Mouse (Mus musculus) heart, postnatal 14 days (tissue): ENCODE measurements around the gene Glg1. TPM values are rescaled to one million over a fixed set of nuclear protein-coding genes. Genes with fewer than 3 reads are reported as not detected.
"Not testable (repeated sequence)": the region's sequence is repeated elsewhere in the genome, so short reads cannot be mapped to it uniquely, and the experiment has no call there.

Source experiments
- DNase-seq, 2 experiments: peaks; one replicate each; pipeline ENCODE4 v3.0.0; 2021 to 2022
- intact Hi-C: fragments of 180-260 bp; cut with DNase I; formaldehyde crosslinking; loops from one replicate; pipeline ENCODE4 v1.15.1; 2025
- long read RNA-seq, 2 experiments: library from polyadenylated mRNA; stranded (forward); transcript quantifications; one replicate each; pipeline ENCODE4 v2.0.0; 2021
- total RNA-seq, 2 experiments: library from RNA; stranded (reverse); gene quantifications; 2 replicates each; pipeline ENCODE4 v1.2.3; 2021

Gene Glg1
- 100 to 1,000 TPM; 108 to 109 TPM for total RNA-seq
- long read RNA-seq, experiment 1, full-length matches to known transcripts = 19 of 46 reads
- long read RNA-seq, experiment 1, partial matches to known transcripts = 6 of 46 reads
- long read RNA-seq, experiment 1, other reads (novel, unspliced or antisense) = 21 of 46 reads
- long read RNA-seq, experiment 2, full-length matches to known transcripts = 32 of 60 reads
- long read RNA-seq, experiment 2, partial matches to known transcripts = 5 of 60 reads
- long read RNA-seq, experiment 2, other reads (novel, unspliced or antisense) = 23 of 60 reads

- intact Hi-C loops = loop anchor here (5.0 to 10.0 kb wide), 3 partner anchors 54 to 308 kb away; no protein-coding TSS in a partner anchor
- peak; percentile 97 to 98 for DNase-seq
Measured at GRCm38 (mm10) chr8:111258631-111259407, at the start of gene Glg1. Gene Glg1, minus strand, starts transcription at chr8:111259216.

- DNase-seq = peak; percentile 19 to 35
- intact Hi-C loops = no loop called here
Measured at GRCm38 (mm10) chr8:111305031-111305730, 46.2 kb upstream of the Glg1 start.

- DNase-seq = no peak
- intact Hi-C loops = loop anchor here (5.0 kb wide), 1 partner anchor 33 kb away; the partner anchor contains the start of gene Mlkl
Measured at GRCm38 (mm10) chr8:111304359-111304758, 45.3 kb upstream of the Glg1 start.

GRCm38 (mm10) chr8:111303076-111303803 is 44.2 kb upstream of the Glg1 start:
- intact Hi-C loops = loop anchor here (5.0 kb wide), 1 partner anchor 34 kb away; the partner anchor contains the start of gene Mlkl
- not testable (repeated sequence) for DNase-seq

- intact Hi-C loops = loop anchor here (5.0 kb wide), 1 partner anchor 36 kb away; the partner anchor contains the start of gene Mlkl
- DNase-seq = no peak
Measured at GRCm38 (mm10) chr8:111300597-111301546, 41.9 kb upstream of the Glg1 start.

- DNase-seq = peak; percentile 95 to 96
- intact Hi-C loops = loop anchor here (5.0 kb wide), 2 partner anchors 37 to 38 kb away; partner anchors contain the start of gene Mlkl
Measured at GRCm38 (mm10) chr8:111299821-111300568, 41.0 kb upstream of the Glg1 start, which contains the start of gene Rfwd3. Gene Rfwd3, minus strand, starts transcription at chr8:111300222.

GRCm38 (mm10) chr8:111299363-111299820 is 40.4 kb upstream of the Glg1 start:
- intact Hi-C loops = loop anchor here (5.0 kb wide), 1 partner anchor 37 kb away; no protein-coding TSS in a partner anchor
- peak; percentile 53 to 61 for DNase-seq

GRCm38 (mm10) chr8:111298011-111298410 is 39.0 kb upstream of the Glg1 start:
- DNase-seq = no peak
- intact Hi-C loops = loop anchor here (5.0 kb wide), 1 partner anchor 36 kb away; no protein-coding TSS in a partner anchor

- peak; percentile 6 to 55 for DNase-seq
- intact Hi-C loops = no loop called here
Measured at GRCm38 (mm10) chr8:111291733-111292132, 32.7 kb upstream of the Glg1 start.

GRCm38 (mm10) chr8:111290586-111290985 is 31.6 kb upstream of the Glg1 start:
- intact Hi-C loops = no loop called here
- DNase-seq = no peak

- no peak for DNase-seq
- intact Hi-C loops = no loop called here
Measured at GRCm38 (mm10) chr8:111285603-111286002, 26.6 kb upstream of the Glg1 start.

GRCm38 (mm10) chr8:111282093-111282492 is 23.1 kb upstream of the Glg1 start:
- intact Hi-C loops = no loop called here
- DNase-seq = no peak

GRCm38 (mm10) chr8:111268277-111268676 is 9.3 kb upstream of the Glg1 start:
- DNase-seq = no peak
- intact Hi-C loops = no loop called here

GRCm38 (mm10) chr8:111266161-111266560 is 7.1 kb upstream of the Glg1 start:
- intact Hi-C loops, DNase-seq: not testable (repeated sequence)

- intact Hi-C loops = loop anchor here (5.0 kb wide), 1 partner anchor 33 kb away; no protein-coding TSS in a partner anchor
- no peak for DNase-seq
Measured at GRCm38 (mm10) chr8:111264693-111265220, 5.7 kb upstream of the Glg1 start.

GRCm38 (mm10) chr8:111261981-111262381 is 3.0 kb upstream of the Glg1 start:
- intact Hi-C loops = loop anchor here (5.0 kb wide), 1 partner anchor 35 kb away; no protein-coding TSS in a partner anchor
- no peak for DNase-seq

GRCm38 (mm10) chr8:111260251-111260650 is 1.2 kb upstream of the Glg1 start:
- DNase-seq = no peak
- intact Hi-C loops = loop anchor here (5.0 kb wide), 1 partner anchor 37 kb away; no protein-coding TSS in a partner anchor
